Mouse (Mus musculus) heart, embryonic 14.5 days (tissue): ENCODE measurements around the gene Foxl1. TPM values are rescaled to one million over a fixed set of nuclear protein-coding genes. Genes with fewer than 3 reads are reported as not detected.

Experiments
- ATAC-seq: fragments of 200-750 bp; cut with Nextera tagmentation; 2 replicates; pipeline ENCODE4 v1.8.0; 2017; ENCODE audit warnings: low read depth, moderate TSS enrichment; ENCODE audit not compliant: insufficient number of reproducible peaks, insufficient read depth, low FRiP score
- H3K27ac ChIP-seq, 2 experiments: fragments of 200-500 bp in 1 of 2; fragments of 300-500 bp in 1 of 2; sonication (generic) in 1 of 2; replicated peaks in 1 of 2; 2 replicates each; pipeline ENCODE4 v1.5.1; 2012 to 2014; ENCODE audit warnings: low read depth in 2 of 2, low read length in 2 of 2, control low read depth in 1 of 2, mild to moderate bottlenecking in 1 of 2, mixed read lengths in 1 of 2; ENCODE audit not compliant: control insufficient read depth in 1 of 2, insufficient read depth in 1 of 2
- H3K27me3 ChIP-seq: fragments of 300-500 bp; sonication (generic); 2 replicates; pipeline ENCODE4 v1.6.1; 2014; ENCODE audit warnings: mild to moderate bottlenecking, low read length, control low read depth; ENCODE audit not compliant: control insufficient read depth, insufficient read depth
- H3K36me3 ChIP-seq: fragments of 300-500 bp; sonication (generic); 2 replicates; pipeline ENCODE4 v1.6.1; 2014; ENCODE audit warnings: mild to moderate bottlenecking, control low read depth, low read length, mixed read lengths; ENCODE audit not compliant: control insufficient read depth, insufficient read depth
- H3K4me1 ChIP-seq, 2 experiments: fragments of 200-500 bp in 1 of 2; fragments of 300-500 bp in 1 of 2; sonication (generic) in 1 of 2; 2 replicates each; pipeline ENCODE4 v1.6.1; 2012 to 2014; ENCODE audit warnings: low read length in 2 of 2, control low read depth in 1 of 2, mixed read lengths in 1 of 2; ENCODE audit not compliant: control insufficient read depth in 2 of 2, insufficient read depth in 2 of 2
- H3K4me2 ChIP-seq: fragments of 300-500 bp; sonication (generic); 2 replicates; pipeline ENCODE4 v1.6.1; 2014; ENCODE audit warnings: mild to moderate bottlenecking, low read length
- H3K4me3 ChIP-seq, 2 experiments: fragments of 200-500 bp in 1 of 2; fragments of 300-500 bp in 1 of 2; sonication (generic) in 1 of 2; 2 replicates each; pipeline ENCODE4 v1.5.1; 2012 to 2014; ENCODE audit warnings: low read length in 2 of 2, mild to moderate bottlenecking in 2 of 2, control low read depth in 1 of 2, low read depth in 1 of 2, moderate library complexity in 1 of 2; ENCODE audit not compliant: control insufficient read depth in 1 of 2, insufficient read depth in 1 of 2
- H3K9ac ChIP-seq: fragments of 300-500 bp; sonication (generic); 2 replicates; pipeline ENCODE4 v1.6.1; 2014; ENCODE audit warnings: mild to moderate bottlenecking, low read length
- H3K9me3 ChIP-seq: fragments of 300-500 bp; sonication (generic); 2 replicates; pipeline ENCODE4 v1.6.1; 2016; ENCODE audit warnings: low read length, control low read depth; ENCODE audit not compliant: control insufficient read depth
- WGBS: fragments of 180-500 bp; shearing (Covaris S2); extraction: QIAGEN DNeasy Blood & Tissue Kit; methylation state at CpG from one replicate; pipeline ENCODE4 v1.1.7; 2014; 5-methylcytosine and 5-hydroxymethylcytosine counted together
- polyA plus RNA-seq: library from polyadenylated mRNA; unstranded; fragments of >200 nt; fragmentation: Nextera tagmentation; extraction: Ambion mirVana; gene quantifications from 2 replicates; pipeline ENCODE4 v1.2.1, GENCODE M21; 2014

Foxl1 gene
- polyA plus RNA-seq, 1 experiment from 2014 or later = 0.32 TPM

GRCm38 (mm10) chr8:121121704-121122103 lies 6.0 kb upstream of the Foxl1 start:
- peak overlapping the region; percentile 78 for H3K4me2 ChIP-seq
- H3K27ac ChIP-seq = no peak overlapping the region
- H3K9me3 ChIP-seq = 0 out of 2 replicates have a peak, but pooled peaks cover 4% of the 10 kb centered on the region
- no peak for ATAC-seq
- H3K9ac ChIP-seq = peak overlapping the region; percentile 2; the same call in 1 of the 2 replicates
- peaks cover 5% of the 10 kb centered on the region for H3K36me3 ChIP-seq
- H3K4me3 ChIP-seq = 0 out of 4 replicates have a peak overlapping the region, but pooled peaks of 1 of the 2 experiments have one; percentile 50
- 40% methylated on average over 8 of the region's 8 CpGs for WGBS
- H3K4me1 ChIP-seq = peaks cover 6 to 20% of the 10 kb centered on the region in 2 experiments; a peak in 3 of 4 replicates
- H3K27me3 ChIP-seq = peaks cover 87% of the 10 kb centered on the region

DNA sequence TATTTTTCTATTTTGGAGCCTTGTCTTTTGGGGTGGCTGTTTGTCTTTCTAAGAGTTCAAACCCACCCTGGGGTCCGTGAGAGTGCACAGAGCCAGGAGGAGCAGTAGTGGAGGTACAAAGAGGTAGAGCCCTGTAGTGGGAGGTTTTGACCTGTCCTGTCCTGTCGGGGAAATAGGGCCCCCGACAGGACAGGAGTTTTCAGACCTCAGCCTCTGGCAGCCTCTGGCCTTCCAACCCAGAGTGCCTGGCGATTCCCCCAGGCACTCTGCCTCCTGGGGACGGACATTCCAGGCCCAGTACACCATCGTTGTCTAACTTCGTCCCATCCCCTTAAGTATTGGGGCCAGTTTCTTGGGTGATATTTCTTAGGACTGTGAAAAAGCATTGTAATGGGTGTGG lies 5.4 kb upstream of the Foxl1 start:
- H3K9me3 ChIP-seq = no peaks in the 10 kb centered on the region
- ATAC-seq = no peak
- H3K4me2 ChIP-seq = no peak overlapping the region
- peaks cover 87% of the 10 kb centered on the region for H3K27me3 ChIP-seq
- 13% methylated on average over 7 of the region's 7 CpGs for WGBS
- peaks cover 6 to 22% of the 10 kb centered on the region in 2 experiments for H3K4me1 ChIP-seq
- no peak overlapping the region for H3K4me3 ChIP-seq
- H3K27ac ChIP-seq = no peak overlapping the region
- H3K36me3 ChIP-seq = peaks cover 5% of the 10 kb centered on the region
- H3K9ac ChIP-seq = no peak overlapping the region

DNA sequence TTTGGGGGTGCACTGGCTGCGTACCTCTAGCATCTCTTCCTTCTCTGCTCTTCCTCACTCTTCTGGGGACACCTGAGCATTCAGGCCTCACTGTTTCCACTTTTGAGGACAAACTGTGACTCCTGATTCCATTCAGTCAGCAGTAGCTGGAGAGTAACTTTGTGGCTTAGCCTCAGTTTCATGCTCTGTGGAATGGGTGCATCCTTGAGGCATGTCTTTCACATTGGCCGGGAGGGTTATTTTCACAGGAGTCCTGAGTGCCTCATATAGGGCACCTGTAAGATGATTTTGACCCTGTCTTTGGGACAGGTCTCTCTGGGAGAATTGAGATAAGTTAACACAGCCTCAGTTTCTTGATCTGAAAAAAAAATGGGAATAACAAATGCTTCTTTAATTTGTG lies 4.6 kb upstream of the Foxl1 start:
- Histone ChIP-seq H3K4me1 (peaks cover 7 to 27% of the 10 kb centered on the region in 2 experiments), H3K36me3 (peaks cover 5% of the 10 kb centered on the region; the same call in 1 of the 2 replicates), H3K9me3 (no peaks in the 10 kb centered on the region), H3K27me3 (peaks cover 87% of the 10 kb centered on the region), H3K4me2 (no peak overlapping the region), H3K4me3 (no peak overlapping the region), H3K27ac (no peak overlapping the region), H3K9ac (no peak overlapping the region)
- no peak for ATAC-seq
- 87% methylated on average over 2 of the region's 2 CpGs for WGBS

GRCm38 (mm10) chr8:121124547-121125239 lies 3.0 kb upstream of the Foxl1 start:
- Histone ChIP-seq H3K27me3 (peaks cover 94% of the 10 kb centered on the region), H3K9ac (peak overlapping the region; percentile 65; the same call in 1 of the 2 replicates), H3K36me3 (peaks cover 5% of the 10 kb centered on the region; the same call in 1 of the 2 replicates), H3K4me2 (peak overlapping the region; percentile 77), H3K27ac (peak overlapping the region; percentile 71 to 80; a peak in 3 of 4 replicates), H3K4me1 (peaks cover 14 to 38% of the 10 kb centered on the region in 2 experiments), H3K9me3 (no peaks in the 10 kb centered on the region), H3K4me3 (no peak overlapping the region; a peak in 1 of 4 replicates)
- no peak; the same call in 1 of the 2 replicates for ATAC-seq
- 5% methylated on average over 17 of the region's 17 CpGs for WGBS

DNA sequence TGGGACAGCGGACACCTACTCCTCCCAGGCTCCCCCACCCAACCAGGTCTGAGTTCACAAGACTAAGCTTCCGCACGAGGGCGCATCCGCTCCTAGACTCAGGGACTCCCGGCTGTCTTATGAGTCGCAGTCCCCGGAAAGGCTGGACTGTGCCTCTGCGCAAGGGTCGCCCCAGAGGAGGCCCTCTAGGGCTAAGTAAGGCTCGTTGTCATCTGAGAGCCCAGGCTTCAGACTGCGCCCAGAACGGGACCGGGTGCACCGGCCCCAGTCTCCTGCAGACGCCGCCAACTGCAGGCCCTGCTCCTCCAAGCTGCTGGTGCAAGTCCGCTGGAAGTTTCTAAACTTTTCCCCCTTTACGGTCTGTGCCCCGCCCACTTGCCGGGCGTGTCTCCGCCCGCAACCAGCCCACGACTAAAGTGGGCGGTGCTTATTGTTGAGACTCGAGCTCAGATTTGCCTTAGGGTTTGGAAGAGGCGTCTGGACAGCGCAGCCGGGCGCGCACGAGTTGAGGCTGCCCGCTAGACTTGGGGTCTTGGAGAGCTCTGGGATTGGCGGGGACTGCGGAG lies 2.3 kb upstream of the Foxl1 start:
- Histone ChIP-seq H3K36me3 (peaks cover 5% of the 10 kb centered on the region; the same call in 1 of the 2 replicates), H3K4me1 (peaks cover 14 to 38% of the 10 kb centered on the region in 2 experiments), H3K4me3 (peak overlapping the region; percentile 36 to 41), H3K4me2 (peak overlapping the region; percentile 77), H3K27ac (peak overlapping the region; percentile 71 to 80), H3K9me3 (no peaks in the 10 kb centered on the region), H3K9ac (peak overlapping the region; percentile 65), H3K27me3 (peaks cover 95% of the 10 kb centered on the region)
- peak; percentile 70 for ATAC-seq
- WGBS = 1% methylated on average over 35 of the region's 36 CpGs

DNA sequence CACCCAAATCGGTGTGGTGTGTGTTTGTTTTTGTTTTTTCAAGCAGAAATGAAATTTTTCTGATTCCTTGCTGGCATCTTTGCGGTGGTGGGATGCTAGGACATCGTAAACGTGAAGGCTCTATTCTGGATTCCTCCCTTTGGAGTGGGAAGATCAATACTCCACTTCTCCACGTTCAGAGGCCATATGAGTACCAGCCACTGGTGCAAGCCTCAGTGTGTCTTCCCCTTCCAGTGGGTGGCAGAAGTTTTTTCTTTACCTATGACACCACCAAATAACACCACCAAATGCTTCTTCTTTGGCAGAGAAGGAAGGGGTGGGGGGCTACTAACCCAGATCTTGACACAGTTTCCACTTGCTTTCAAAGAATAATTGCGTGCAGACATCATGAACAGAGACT lies 1.5 kb upstream of the Foxl1 start:
- peaks cover 94% of the 10 kb centered on the region for H3K27me3 ChIP-seq
- H3K4me3 ChIP-seq = peak overlapping the region in 1 of 2 experiments; percentile 41; a peak in 3 of 4 replicates
- WGBS = 13% methylated on average over 6 of the region's 6 CpGs
- no peaks in the 10 kb centered on the region for H3K9me3 ChIP-seq
- no peak overlapping the region for H3K27ac ChIP-seq
- peak overlapping the region; percentile 77 for H3K4me2 ChIP-seq
- peaks cover 5% of the 10 kb centered on the region; the same call in 1 of the 2 replicates for H3K36me3 ChIP-seq
- peak overlapping the region; percentile 65; the same call in 1 of the 2 replicates for H3K9ac ChIP-seq
- ATAC-seq = no peak
- H3K4me1 ChIP-seq = peaks cover 11 to 38% of the 10 kb centered on the region in 2 experiments

DNA sequence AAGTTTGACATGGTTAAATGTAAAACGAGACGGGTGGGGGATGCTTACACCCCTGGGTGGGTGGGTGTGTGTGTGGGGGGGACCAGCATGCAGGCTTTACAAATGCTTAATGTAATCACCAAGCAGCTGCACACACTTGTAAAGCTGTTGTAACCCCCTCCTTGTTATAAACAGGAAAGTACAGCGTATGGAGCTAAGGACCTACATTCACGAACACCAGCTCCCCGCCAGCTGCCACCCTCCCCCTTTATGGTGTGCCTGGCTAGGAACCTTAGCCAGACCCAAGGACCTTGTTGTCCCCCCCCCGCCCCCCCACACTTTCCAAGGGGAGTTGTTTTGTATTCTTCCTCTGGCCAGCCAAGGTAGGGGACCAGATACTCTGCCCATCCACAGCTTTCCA lies 1.0 kb upstream of the Foxl1 start:
- no peak for ATAC-seq
- peaks cover 89% of the 10 kb centered on the region for H3K27me3 ChIP-seq
- peaks cover 11 to 38% of the 10 kb centered on the region in 2 experiments for H3K4me1 ChIP-seq
- 13% methylated on average over 6 of the region's 6 CpGs for WGBS
- peak overlapping the region; percentile 77; the same call in 1 of the 2 replicates for H3K4me2 ChIP-seq
- H3K9me3 ChIP-seq = no peaks in the 10 kb centered on the region
- H3K36me3 ChIP-seq = peaks cover under 1% of the 10 kb centered on the region; the same call in 1 of the 2 replicates
- H3K4me3 ChIP-seq = no peak overlapping the region
- H3K27ac ChIP-seq = no peak overlapping the region
- no peak overlapping the region for H3K9ac ChIP-seq
